Mouse (Mus musculus) ES-E14 (cell line): ENCODE data around the gene Acrbp.

Source experiments
- CHD2 ChIP-seq: IDR thresholded peaks from 2 replicates; pipeline ENCODE4 v1.6.1; 2014; ENCODE audit warnings: mild to moderate bottlenecking, low read depth, low read length, inconsistent platforms
- HCFC1 ChIP-seq: IDR thresholded peaks from 2 replicates; pipeline ENCODE4 v1.6.1; 2012; ENCODE audit warnings: low read length, inconsistent platforms, borderline replicate concordance; ENCODE audit not compliant: insufficient read depth
- ZC3H11A ChIP-seq: IDR thresholded peaks from 2 replicates; pipeline ENCODE4 v1.6.1; 2012; ENCODE audit warnings: low read depth, mild to moderate bottlenecking, inconsistent platforms, low read length, borderline replicate concordance

DNA sequence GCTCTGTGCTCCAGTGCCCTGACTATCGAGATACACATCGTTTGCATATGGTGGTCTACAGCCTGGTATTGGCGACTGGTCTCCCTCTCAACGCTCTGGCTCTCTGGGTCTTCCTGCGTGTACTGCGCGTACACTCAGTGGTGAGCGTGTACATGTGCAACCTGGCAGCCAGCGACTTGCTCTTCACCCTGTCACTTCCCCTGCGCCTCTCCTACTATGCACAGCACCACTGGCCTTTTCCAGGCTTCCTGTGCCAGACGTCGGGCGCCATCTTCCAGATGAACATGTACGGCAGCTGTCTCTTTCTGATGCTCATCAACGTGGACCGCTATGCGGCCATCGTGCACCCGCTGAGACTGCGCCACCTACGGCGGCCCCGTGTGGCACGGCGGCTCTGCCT, 31.9 kb downstream of the Acrbp start:
- TF ChIP-seq ZC3H11A (no peak), HCFC1 (no peak), CHD2 (no peak)
